In genomic region chr6:18032271-18032670, GRCm38 (mm10) we compare ENCODE assay signal across 9 mouse cellular contexts. TPM values are rescaled to one million over a fixed set of nuclear protein-coding genes. Genes with fewer than 3 reads are reported as not detected.
DNase-seq lines count a peak whose midpoint lies in the region; ATAC-seq lines count a peak whose summit lies in the region.
"Had no signal": no experiment of that assay in that cellular context is flagged by ENCODE, and none has a peak within 500 bp of the region (broad histone marks: within the 10 kb centered on the region; RNA-seq: fewer than 3 reads in every experiment).

No protein-coding gene starts in this region.

- H3K4me1 ChIP-seq in hindbrain, embryonic 13.5 days (replicated peaks) = peaks cover 26% of the 10 kb centered on the region
- peaks cover 10% of the 10 kb centered on the region for H3K4me1 ChIP-seq in midbrain, embryonic 11.5 days (ENCODE audit: control insufficient read depth, insufficient read depth, low read length)

- 0 out of 2 replicates have a peak, but pooled peaks have one; percentile 0 for ATAC-seq in frontal cortex, adult (ENCODE audit: low TSS enrichment)
- 0 out of 2 replicates have a peak, but pooled peaks have one; percentile 8 for ATAC-seq in common myeloid progenitor, adult 5-6 weeks (replicated peaks; ENCODE audit: low read depth, poor library complexity, severe bottlenecking)
- no peak for ATAC-seq in hindbrain, embryonic 13.5 days (ENCODE audit: low FRiP score)
- no peak for ATAC-seq in midbrain, embryonic 11.5 days (ENCODE audit: low FRiP score)

- no peak overlapping the region for H3K27ac ChIP-seq in hindbrain, embryonic 13.5 days
- H3K27ac ChIP-seq in midbrain, embryonic 11.5 days (ENCODE audit: low read depth, low read length) = no peak overlapping the region

- intact Hi-C loops in left cerebral cortex, postnatal 14 days (cut with DNase I) = no loop called here

- H3K9me3 ChIP-seq in hindbrain, embryonic 13.5 days = no peaks in the 10 kb centered on the region
- no peaks in the 10 kb centered on the region for H3K9me3 ChIP-seq in midbrain, embryonic 11.5 days (ENCODE audit: control insufficient read depth, low read length)

- no peaks in the 10 kb centered on the region for H3K36me3 ChIP-seq in hindbrain, embryonic 13.5 days
- H3K36me3 ChIP-seq in midbrain, embryonic 11.5 days (ENCODE audit: control insufficient read depth, insufficient read depth, low read length) = no peaks in the 10 kb centered on the region

- H3K9ac ChIP-seq in hindbrain, embryonic 13.5 days = no peak overlapping the region
- no peak overlapping the region for H3K9ac ChIP-seq in midbrain, embryonic 11.5 days (ENCODE audit: low read length)

- peak overlapping the region; percentile 48 for H3K4me3 ChIP-seq in hindbrain, embryonic 13.5 days
- peak overlapping the region; percentile 45 for H3K4me3 ChIP-seq in midbrain, embryonic 11.5 days (ENCODE audit: low read depth, low read length)

- WGBS in hindbrain, embryonic 13.5 days = 27% methylated on average over 6 of the region's 6 CpGs
- 20% methylated on average over 6 of the region's 6 CpGs for WGBS in midbrain, embryonic 11.5 days

- DNase-seq in frontal cortex, postnatal 10 days (ENCODE audit: low spot score in 2 of 2) = no peak
- peak; percentile 89 for DNase-seq in midbrain, embryonic 11.5 days (ENCODE audit: low spot score, missing footprints)
- DNase-seq in retina, embryonic 14.5 days (ENCODE audit: low spot score) = no peak
- DNase-seq in left cerebral cortex, postnatal 14 days (ENCODE audit: low spot score in 2 of 2) = no peak
- no peak for DNase-seq in MN1 (ENCODE audit: low spot score)
- DNase-seq: cerebellum, adult 11 months had no signal

- peak overlapping the region; percentile 93 for H3K4me2 ChIP-seq in hindbrain, embryonic 13.5 days
- peak overlapping the region; percentile 80; the same call in 1 of the 2 replicates for H3K4me2 ChIP-seq in midbrain, embryonic 11.5 days

- H3K27me3 ChIP-seq in hindbrain, embryonic 13.5 days = peaks cover 50% of the 10 kb centered on the region
- H3K27me3 ChIP-seq in midbrain, embryonic 11.5 days (ENCODE audit: control insufficient read depth, insufficient read depth, low read length) = peaks cover 36% of the 10 kb centered on the region

RNA-seq across cellular contexts. Expression of gene Wnt2, which starts 1.9 kb away (rescaled TPM):
- total RNA-seq in common myeloid progenitor, adult 5-6 weeks (2017) = not detected in 2 replicates
- polyA plus RNA-seq in hindbrain, embryonic 13.5 days (2015; fragmentation: Nextera tagmentation; extraction: Ambion mirVana) = 0.21 and 0.47 TPM in 2 replicates
- polyA plus RNA-seq in midbrain, embryonic 11.5 days (2014; fragmentation: Nextera tagmentation; extraction: Ambion mirVana) = 0.41 TPM in 2 replicates
- total RNA-seq in left cerebral cortex, postnatal 14 days (2021) = 1 to 10 TPM; 3.9 to 4.2 TPM

Comparison
In these comparisons a context has a peak if more than half of its experiments do, and no peak if none do; other contexts are left out.
1. ATAC-seq: peak in frontal cortex, adult (single experiment) and common myeloid progenitor, adult 5-6 weeks (single experiment); none in hindbrain, embryonic 13.5 days (single experiment) and midbrain, embryonic 11.5 days (single experiment).